Mouse (Mus musculus) liver, adult (tissue): ENCODE measurements around the gene Stambpl1.

Source experiments
- GATA4 ChIP-seq: IDR thresholded peaks from 2 replicates; pipeline ENCODE4 v1.6.1; 2014; ENCODE audit warnings: mild to moderate bottlenecking, low read length; ENCODE audit not compliant: insufficient replicate concordance

The Stambpl1 gene

DNA sequence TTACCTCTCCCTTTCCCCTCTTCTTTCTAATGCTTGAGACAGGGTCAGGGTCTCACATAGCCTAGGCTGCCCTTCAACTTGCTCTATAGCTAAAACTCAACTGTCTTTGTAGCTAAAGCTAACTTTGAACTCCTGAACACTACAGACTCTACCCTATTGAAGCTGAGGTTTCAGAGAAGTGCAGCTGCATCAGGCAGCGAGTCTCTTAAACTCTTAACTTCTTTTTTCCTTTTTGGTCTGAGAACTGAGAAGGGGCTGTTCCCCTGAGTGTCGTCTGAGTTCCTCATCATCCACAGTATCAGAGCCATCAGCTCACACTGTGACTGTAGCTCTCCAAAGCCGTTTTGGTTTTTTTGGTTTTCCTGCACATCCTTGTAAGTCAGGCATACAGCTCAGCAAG is 25.7 kb downstream of the Stambpl1 start:
- TF ChIP-seq GATA4 = no peak

DNA sequence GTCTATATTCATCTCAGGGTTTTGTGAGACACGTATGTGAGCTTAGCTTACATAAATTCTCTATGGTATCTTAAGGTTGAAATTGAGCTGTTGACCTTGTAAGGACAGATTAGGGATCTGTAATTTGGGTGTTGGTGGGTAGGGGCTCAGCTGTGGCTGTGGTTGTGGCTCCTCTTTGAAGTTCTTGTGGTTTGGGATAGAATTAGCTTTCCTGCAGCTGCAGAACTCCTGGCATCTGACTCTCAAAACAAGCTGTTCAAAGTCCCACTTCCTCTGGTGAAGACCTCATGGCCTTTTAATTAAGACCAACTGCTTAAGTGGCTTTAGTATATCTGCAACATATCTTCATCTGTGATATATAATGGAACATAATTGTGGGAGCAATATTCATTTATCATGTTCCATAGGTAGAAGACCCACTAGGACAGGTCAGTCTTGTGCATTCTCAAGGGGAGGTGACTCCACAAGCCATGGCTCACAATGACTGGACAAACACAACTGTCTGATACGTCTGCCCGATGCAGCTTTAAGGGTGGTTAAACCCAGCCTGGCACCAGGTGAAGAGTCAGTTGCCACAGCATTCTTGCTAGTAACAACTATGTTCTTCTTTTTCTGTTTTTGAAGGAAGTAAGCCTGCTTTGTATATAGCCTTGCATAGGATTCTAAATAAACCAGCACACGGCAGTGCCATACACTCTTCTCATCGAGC is 27.4 kb downstream of the Stambpl1 start:
- no peak for TF ChIP-seq GATA4

DNA sequence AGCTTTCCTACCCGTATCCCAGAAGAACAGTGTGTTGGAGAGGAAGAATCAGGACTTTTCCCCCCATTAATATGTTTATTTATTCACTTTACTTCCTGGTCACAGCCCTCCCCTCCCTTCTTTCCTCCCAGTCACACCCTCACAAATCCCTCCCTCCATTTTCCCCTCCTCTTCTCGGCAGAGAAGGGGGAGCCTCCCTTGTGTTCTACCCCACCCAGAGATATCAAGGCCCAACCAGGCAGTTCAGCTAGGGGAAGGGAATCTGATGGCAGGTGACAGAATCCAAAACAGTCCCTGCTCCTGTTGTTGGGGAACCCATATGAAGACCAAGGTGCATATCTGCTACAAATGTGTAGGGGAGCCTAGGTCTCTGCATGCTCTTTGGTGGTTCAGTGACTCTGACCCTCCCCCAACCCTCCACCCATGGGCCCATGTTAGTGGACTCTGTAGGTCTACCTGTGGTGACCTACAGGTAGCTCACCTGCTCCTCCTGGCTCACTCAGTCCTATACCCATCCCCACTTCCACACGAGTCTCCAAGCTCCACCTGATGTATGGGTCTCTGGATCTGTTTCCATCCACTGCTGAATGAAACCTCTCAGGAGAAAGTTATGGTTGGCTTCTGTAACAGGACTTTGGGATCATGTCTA is 28.8 kb downstream of the Stambpl1 start:
- no peak for TF ChIP-seq GATA4

DNA sequence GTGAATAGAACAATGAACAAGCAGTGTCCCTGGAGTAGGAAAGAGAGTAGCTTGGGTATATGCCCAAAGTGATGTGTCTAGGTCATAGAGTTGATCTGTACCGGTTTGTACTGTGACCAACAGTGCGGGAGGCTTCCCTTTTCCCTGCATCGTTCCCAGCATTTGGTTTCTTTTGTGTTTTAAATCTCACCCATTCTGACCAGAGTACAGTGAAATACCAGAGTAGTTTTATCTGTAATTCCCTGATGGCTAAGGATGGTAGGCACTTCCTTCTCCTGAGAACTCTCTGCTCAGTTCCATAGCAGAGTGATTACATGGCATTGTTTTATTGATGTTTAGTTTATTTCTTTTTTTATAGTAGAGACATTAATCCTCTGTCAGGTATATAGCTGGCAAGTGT is 30.8 kb downstream of the Stambpl1 start:
- TF ChIP-seq GATA4 = no peak

DNA sequence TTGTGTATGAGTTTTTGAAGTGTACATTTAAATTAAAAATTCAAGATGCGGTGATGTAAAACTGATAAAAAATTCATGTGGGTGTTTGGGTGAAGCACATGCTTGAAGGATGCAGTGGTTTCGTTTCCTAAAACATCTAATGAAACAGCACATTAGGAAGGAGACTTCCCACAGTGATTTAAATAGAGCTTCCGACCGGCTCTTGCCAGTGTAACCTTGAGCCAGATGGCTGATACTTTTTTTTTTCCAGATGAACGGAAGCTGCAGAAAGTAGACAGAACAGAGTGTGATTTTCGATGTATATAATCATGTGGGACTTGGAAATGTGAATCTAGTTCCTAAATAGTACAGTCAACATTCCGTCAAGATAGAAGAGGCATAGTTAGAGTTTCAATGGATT is 39.6 kb downstream of the Stambpl1 start:
- no peak for TF ChIP-seq GATA4

DNA sequence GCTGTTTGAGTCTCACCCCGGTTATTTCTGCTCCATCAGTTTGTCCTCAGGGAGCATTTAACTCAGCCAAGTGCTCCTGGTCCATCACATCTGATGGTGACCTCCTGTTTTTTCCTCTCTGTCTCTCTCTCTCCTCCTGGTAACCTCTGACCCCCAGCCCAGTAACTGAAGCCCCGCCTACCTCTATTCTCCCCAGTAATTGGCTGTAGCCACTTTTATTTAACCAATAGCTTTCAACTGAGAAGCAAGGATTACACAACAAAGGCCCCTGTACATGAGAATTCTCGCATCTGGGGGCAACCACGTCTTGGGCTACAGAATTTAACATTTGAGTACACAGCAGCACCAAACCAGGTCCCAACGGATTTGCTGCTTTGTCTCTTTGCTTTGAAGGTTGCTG is 40.3 kb downstream of the Stambpl1 start:
- no peak for TF ChIP-seq GATA4

DNA sequence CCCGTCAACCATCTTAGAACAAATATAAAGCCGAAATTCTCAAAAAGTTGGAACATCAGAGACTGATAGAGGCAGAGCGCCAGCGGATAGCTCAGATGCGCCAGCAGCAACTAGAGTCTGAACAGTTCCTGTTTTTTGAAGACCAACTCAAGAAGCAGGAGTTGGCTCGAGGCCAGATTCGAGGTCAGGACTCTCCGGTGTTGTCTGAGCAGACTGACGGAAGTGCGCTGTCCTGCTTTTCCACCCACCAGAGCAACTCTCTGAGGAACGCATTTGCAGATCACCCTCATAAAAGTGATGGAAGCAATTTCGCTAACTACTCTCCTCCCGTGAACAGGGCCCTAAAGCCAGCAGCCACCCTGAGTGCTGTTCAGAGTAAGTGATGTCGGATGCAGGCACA is 41.9 kb downstream of the Stambpl1 start:
- TF ChIP-seq GATA4 = no peak

DNA sequence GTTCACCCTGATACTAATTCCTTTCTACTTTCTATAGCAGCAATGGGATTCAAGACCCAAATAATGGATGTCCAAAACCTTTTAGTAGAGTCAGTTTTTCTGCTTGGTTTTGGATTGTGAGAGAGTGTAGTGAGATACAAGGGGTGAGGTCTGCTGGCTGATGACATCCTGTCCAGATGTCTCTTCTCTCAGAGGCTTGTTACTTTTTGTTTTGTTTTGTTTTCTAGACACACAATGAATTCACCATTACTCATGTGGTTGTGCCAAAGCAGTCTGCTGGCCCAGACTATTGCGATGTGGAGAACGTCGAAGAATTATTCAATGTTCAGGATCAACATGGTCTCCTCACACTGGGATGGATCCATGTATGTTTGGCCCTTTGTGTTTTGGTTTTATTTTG is 44.0 kb downstream of the Stambpl1 start:
- TF ChIP-seq GATA4 = no peak

DNA sequence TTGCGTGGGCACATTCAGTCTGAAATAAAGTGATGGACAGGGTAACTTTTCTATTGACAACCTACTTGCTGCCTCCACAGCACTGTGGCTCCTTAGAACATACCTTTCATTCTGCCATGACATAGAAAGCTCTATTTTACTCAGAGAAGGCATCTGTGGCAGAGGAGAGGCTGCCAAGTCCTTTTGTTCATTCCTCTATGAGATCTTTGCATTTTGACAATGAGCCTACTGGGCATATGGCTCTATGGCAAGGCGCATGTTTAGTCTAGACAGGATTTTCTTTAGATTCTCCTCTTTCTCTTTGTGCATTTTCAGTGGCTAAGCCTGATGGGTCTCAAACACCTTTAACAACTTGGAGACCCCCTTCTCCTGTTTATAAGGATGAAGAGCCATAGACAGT is 45.7 kb downstream of the Stambpl1 start:
- no peak for TF ChIP-seq GATA4

DNA sequence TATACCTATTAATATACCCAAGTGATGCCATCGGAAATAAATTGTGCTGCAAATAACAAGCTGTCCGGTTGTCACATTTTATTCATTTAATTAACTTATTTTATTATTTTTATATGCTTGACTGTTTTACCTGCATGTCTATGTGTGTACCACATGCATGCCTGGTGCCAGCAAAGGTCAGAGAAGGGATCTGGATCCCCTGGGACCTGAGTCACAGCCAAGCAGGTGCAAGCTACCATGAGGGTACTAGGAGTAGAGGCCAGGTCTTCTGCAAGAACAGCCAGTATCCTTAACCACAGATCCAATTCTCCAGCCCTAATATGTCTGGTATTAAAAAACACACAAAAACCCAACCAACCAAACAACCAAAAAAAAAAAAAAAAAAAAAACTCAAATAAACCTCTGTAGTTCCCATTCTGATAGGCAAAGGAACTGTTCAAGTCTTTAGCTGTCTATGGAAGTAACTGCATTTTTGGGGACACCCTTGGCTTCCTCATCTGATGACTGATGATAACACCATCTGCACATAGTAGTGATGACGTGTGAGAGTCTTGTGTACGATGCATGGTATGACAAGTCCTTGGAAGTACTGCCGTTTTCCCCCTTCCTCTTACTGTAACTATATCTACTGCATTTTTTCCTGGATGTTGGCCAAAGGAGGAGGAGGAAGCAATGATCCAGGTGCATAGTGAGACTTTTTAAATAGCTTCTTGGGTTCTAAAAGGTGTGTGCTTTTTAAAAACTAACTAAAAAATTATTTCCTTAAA is 48.4 kb downstream of the Stambpl1 start:
- TF ChIP-seq GATA4 = no peak

DNA sequence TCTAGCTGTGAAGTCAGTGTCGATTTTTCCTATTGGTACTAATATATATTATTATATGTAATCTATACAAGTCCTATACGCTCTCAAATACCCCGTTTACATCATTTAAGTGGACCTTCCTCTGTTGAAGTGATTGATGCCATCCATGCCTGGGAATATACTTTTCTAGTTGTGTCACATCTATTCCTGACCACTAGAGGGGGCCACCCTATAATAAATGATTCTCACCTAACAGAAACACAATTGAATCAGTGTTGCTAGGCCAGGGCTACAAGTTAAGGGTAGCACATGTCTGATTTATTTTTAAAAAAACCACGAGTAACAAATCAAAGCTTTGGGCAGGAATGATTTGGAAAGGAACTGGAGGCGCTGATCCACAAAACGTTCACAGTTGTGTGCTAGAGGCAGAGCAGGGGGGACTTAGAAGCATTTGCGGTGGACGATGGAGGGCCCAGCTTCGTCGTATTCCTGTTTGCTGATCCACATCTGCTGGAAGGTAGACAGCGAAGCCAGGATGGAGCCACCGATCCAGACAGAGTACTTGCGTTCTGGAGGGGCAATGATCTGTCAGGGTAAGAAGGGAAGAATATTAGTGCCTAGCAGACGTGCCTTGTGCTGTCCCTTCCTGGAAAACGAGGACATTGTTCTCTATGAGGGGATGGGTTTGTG is 49.4 kb downstream of the Stambpl1 start:
- TF ChIP-seq GATA4 = no peak

DNA sequence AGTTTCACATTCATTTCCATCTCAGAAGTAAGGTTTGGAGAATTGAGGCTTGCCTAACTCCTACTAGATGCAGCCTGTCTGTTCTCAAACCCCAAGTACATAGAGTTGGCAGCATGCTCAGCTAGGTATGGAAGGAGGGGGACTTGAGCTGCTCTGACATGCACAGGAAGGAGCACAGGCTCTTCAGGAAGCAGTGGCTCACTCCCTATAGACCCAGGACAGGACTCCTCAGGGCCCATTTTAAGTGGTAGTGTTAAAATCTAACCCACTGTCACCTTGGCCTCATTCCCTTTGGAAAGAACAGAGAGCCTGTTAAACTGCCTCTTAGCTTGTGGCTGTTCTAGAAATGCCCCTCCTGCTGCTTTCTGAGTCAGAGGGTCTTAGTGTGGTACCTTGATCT is 50.9 kb downstream of the Stambpl1 start:
- no peak for TF ChIP-seq GATA4

DNA sequence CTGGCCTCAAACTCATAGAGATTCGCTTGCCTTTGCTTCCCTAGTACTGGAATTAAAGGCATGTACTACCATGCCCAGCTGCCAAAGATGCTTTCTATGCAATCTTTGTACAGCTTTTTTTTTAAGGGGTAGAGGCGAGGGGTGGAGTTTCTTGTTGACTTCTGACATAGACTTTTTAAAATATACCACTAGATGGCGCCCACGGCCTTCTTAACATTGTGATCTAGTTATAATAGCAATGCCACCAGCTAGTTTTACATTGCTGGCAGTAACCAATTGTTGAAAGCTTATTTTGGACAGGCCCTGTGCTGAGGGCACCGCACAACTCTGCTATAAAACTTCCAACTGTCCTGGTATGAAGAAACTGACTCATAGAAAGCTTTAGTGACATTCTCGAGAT is 52.0 kb downstream of the Stambpl1 start:
- no peak for TF ChIP-seq GATA4

DNA sequence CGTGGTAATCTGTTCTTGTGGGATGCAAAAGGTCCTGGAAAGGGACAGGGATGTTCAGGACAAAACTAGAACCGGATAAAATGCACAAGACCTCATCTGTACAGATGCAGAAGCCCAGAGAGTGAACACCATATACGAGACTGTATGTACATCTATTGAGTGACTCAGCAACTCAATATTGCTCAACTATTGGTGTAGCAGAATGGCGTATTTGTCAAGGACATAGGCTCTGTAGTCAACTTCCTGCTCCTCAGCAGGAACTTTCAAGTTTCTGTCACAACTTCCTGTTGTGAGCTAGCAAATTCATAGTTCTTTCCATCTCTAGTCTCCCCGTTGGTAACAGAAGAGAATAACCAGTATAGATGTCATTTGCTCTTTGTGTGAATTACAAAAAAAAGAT is 56.5 kb downstream of the Stambpl1 start:
- TF ChIP-seq GATA4 = no peak

DNA sequence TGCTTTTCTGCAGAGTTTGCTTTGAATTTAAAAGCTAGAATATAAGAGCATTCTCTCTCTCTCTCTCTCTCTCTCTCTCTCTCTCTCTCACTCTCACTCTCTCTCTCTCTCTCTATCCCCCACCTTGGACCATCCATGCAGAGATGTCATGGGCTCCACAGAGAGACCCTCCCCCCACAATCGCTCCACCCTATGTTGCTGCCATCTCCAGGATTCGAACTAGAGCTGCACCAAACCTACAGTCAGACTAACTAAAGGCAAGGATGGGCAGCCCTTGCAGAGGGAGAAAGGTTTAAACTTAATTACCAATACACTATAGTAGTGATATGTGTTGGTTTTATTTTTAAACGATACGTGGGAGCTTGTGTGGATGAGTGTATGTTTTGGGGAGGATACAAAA is 58.6 kb downstream of the Stambpl1 start:
- no peak for TF ChIP-seq GATA4

DNA sequence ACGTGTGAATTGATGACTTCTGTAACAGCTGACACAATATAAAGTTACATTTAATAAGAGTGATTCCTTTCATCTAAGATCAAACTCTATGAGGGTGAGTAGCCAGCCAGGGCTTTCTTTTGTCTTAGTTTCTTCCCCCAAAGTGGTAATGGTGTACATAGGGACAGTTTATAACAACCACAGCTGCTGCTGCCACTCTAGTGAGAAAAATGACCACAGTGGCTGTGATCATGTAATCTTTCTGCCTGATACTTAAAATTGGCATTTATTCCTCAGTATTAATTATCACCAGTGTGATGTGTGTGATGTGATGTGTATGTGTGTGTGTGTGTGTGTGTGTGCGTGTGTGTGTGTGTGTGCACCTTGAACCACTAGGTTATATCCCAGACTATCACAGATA is 59.9 kb downstream of the Stambpl1 start:
- no peak for TF ChIP-seq GATA4
